In the genomic region with DNA sequence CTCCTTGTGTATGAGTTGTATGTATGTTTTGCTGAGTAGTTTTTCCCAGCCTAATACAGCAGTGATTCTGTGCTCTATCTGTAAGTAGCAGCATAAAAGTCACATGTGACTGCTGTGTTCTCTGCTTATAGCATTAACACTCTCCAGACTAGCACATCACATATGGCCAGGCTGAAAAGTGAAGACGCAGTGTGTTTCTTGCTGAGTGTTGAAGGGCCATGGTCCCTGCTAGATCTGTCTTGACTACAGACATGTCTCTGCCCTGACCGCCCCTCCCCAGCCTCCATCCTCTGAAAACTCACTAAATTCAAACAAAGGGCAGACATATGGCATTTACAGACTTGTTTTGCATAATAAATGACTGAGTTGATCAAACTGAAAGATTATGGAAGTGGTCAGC, we compare ENCODE assay signal across 27 mouse cellular contexts.
DNase-seq lines count a peak whose midpoint lies in the region; ATAC-seq lines count a peak whose summit lies in the region.
"Had no signal": no experiment of that assay in that cellular context is flagged by ENCODE, and none has a peak within 500 bp of the region (broad histone marks: within the 10 kb centered on the region; RNA-seq: fewer than 3 reads in every experiment).

No protein-coding gene starts in this region.

- ATAC-seq in hindbrain, embryonic 13.5 days (ENCODE audit: low FRiP score), result 0 out of 2 replicates have a peak, but pooled peaks have one; percentile 32
- ATAC-seq in hindbrain, embryonic 12.5 days (ENCODE audit: low FRiP score), result no peak
- peak; percentile 52; the same call in 1 of the 2 replicates for ATAC-seq in forebrain, embryonic 14.5 days
- peak; percentile 47; the same call in 1 of the 2 replicates for ATAC-seq in limb, embryonic 12.5 days (ENCODE audit: insufficient number of reproducible peaks, insufficient read depth, low FRiP score, low TSS enrichment, low read depth)
- ATAC-seq in midbrain, embryonic 16.5 days, result 0 out of 2 replicates have a peak, but pooled peaks have one; percentile 42
- no peak for ATAC-seq in granulocyte monocyte progenitor cell, adult 5-6 weeks (replicated peaks; ENCODE audit: poor library complexity, severe bottlenecking)
- ATAC-seq: hindbrain, postnatal 0 days; liver, embryonic 12.5 days had no signal

- H3K27me3 ChIP-seq in hindbrain, embryonic 13.5 days, result no peaks in the 10 kb centered on the region
- H3K27me3 ChIP-seq in hindbrain, embryonic 12.5 days, result no peaks in the 10 kb centered on the region
- no peaks in the 10 kb centered on the region for H3K27me3 ChIP-seq in forebrain, embryonic 14.5 days (replicated peaks; ENCODE audit: control insufficient read depth, insufficient read depth, low read length)
- no peaks in the 10 kb centered on the region for H3K27me3 ChIP-seq in limb, embryonic 12.5 days
- no peaks in the 10 kb centered on the region for H3K27me3 ChIP-seq in midbrain, embryonic 16.5 days (ENCODE audit: control insufficient read depth, insufficient read depth, low read depth, low read length)
- H3K27me3 ChIP-seq: CH12.LX; embryonic facial prominence, embryonic 15.5 days; heart, embryonic 12.5 days; liver, embryonic 12.5 days; neural tube, embryonic 15.5 days had no signal

- H3K4me2 ChIP-seq in hindbrain, embryonic 13.5 days, result no peak overlapping the region
- no peak overlapping the region for H3K4me2 ChIP-seq in hindbrain, embryonic 12.5 days (replicated peaks)
- H3K4me2 ChIP-seq in forebrain, embryonic 14.5 days (ENCODE audit: low read length), result no peak overlapping the region
- H3K4me2 ChIP-seq in limb, embryonic 12.5 days, result no peak overlapping the region
- no peak overlapping the region for H3K4me2 ChIP-seq in midbrain, embryonic 16.5 days (ENCODE audit: low read length)
- H3K4me2 ChIP-seq: embryonic facial prominence, embryonic 15.5 days; heart, embryonic 12.5 days; liver, embryonic 12.5 days; neural tube, embryonic 15.5 days had no signal

- WGBS in hindbrain, embryonic 13.5 days, result 68% methylated on average over 2 of the region's 2 CpGs
- whole genome bisulfite sequencing in hindbrain, embryonic 12.5 days, result 65% methylated on average over 2 of the region's 2 CpGs
- 73% methylated on average over 2 of the region's 2 CpGs for WGBS in forebrain, embryonic 14.5 days
- WGBS in limb, embryonic 12.5 days, result 36% methylated on average over 2 of the region's 2 CpGs
- 52% methylated on average over 2 of the region's 2 CpGs for WGBS in midbrain, embryonic 16.5 days

- H3K4me1 ChIP-seq in hindbrain, embryonic 13.5 days (replicated peaks), result peaks cover 12% of the 10 kb centered on the region; the same call in 1 of the 2 replicates
- peaks cover 6% of the 10 kb centered on the region; the same call in 1 of the 2 replicates for H3K4me1 ChIP-seq in hindbrain, embryonic 12.5 days
- H3K4me1 ChIP-seq in forebrain, embryonic 14.5 days (ENCODE audit: control insufficient read depth, insufficient read depth, low read length), result no peaks in the 10 kb centered on the region
- peaks cover 11% of the 10 kb centered on the region for H3K4me1 ChIP-seq in limb, embryonic 12.5 days (replicated peaks)
- peaks cover 9% of the 10 kb centered on the region for H3K4me1 ChIP-seq in midbrain, embryonic 16.5 days (ENCODE audit: control insufficient read depth, insufficient read depth, low read length)
- H3K4me1 ChIP-seq: embryonic facial prominence, embryonic 15.5 days; heart, embryonic 12.5 days; liver, embryonic 12.5 days; neural tube, embryonic 15.5 days had no signal

- H3K9ac ChIP-seq in hindbrain, embryonic 13.5 days, result no peak overlapping the region
- no peak overlapping the region for H3K9ac ChIP-seq in hindbrain, embryonic 12.5 days
- no peak overlapping the region for H3K9ac ChIP-seq in forebrain, embryonic 14.5 days (ENCODE audit: low read length)
- no peak overlapping the region for H3K9ac ChIP-seq in limb, embryonic 12.5 days (replicated peaks)
- no peak overlapping the region for H3K9ac ChIP-seq in midbrain, embryonic 16.5 days (ENCODE audit: low read depth, low read length)
- H3K9ac ChIP-seq: embryonic facial prominence, embryonic 15.5 days; heart, embryonic 12.5 days; liver, embryonic 12.5 days; neural tube, embryonic 15.5 days had no signal

- no peaks in the 10 kb centered on the region for H3K36me3 ChIP-seq in hindbrain, embryonic 13.5 days
- no peaks in the 10 kb centered on the region for H3K36me3 ChIP-seq in hindbrain, embryonic 12.5 days
- no peaks in the 10 kb centered on the region for H3K36me3 ChIP-seq in forebrain, embryonic 14.5 days (ENCODE audit: control insufficient read depth, insufficient read depth, low read length)
- H3K36me3 ChIP-seq in limb, embryonic 12.5 days, result no peaks in the 10 kb centered on the region
- no peaks in the 10 kb centered on the region for H3K36me3 ChIP-seq in midbrain, embryonic 16.5 days (ENCODE audit: control insufficient read depth, insufficient read depth, low read length)
- H3K36me3 ChIP-seq: embryonic facial prominence, embryonic 15.5 days; G1E; heart, embryonic 12.5 days; liver, embryonic 12.5 days; neural tube, embryonic 15.5 days had no signal

- no peak overlapping the region for H3K4me3 ChIP-seq in hindbrain, embryonic 13.5 days
- H3K4me3 ChIP-seq in hindbrain, embryonic 12.5 days, result no peak overlapping the region
- H3K4me3 ChIP-seq in forebrain, embryonic 14.5 days (ENCODE audit: low read depth, low read length), result no peak overlapping the region
- H3K4me3 ChIP-seq in limb, embryonic 12.5 days (replicated peaks), result no peak overlapping the region
- H3K4me3 ChIP-seq in midbrain, embryonic 16.5 days (ENCODE audit: low read depth, low read length), result no peak overlapping the region
- H3K4me3 ChIP-seq: embryonic facial prominence, embryonic 15.5 days; heart, embryonic 12.5 days; liver, embryonic 12.5 days; neural tube, embryonic 15.5 days had no signal

- H3K27ac ChIP-seq in hindbrain, embryonic 13.5 days, result no peak overlapping the region
- no peak overlapping the region for H3K27ac ChIP-seq in hindbrain, embryonic 12.5 days
- H3K27ac ChIP-seq in forebrain, embryonic 14.5 days (ENCODE audit: low read depth, low read length), result no peak overlapping the region
- H3K27ac ChIP-seq in limb, embryonic 12.5 days, result no peak overlapping the region
- no peak overlapping the region for H3K27ac ChIP-seq in midbrain, embryonic 16.5 days (ENCODE audit: low read length)
- H3K27ac ChIP-seq: embryonic facial prominence, embryonic 15.5 days; hindbrain, postnatal 0 days; liver, embryonic 12.5 days; neural tube, embryonic 15.5 days had no signal

- no peak for DNase-seq in forebrain, embryonic 14.5 days (ENCODE audit: low spot score)
- no peak for DNase-seq in cerebellum, postnatal 10 days
- DNase-seq: adrenal gland, adult 2 months; B cell, adult 2 months; cerebellum, adult 11-12 months; cerebellum, postnatal 14 days; gastrocnemius, postnatal 14 days; heart, adult 18-20 months; heart, postnatal 14 days; kidney, adult 11 months; lung, adult 18-20 months; lung, postnatal 10 days; right cerebral cortex, adult 18-20 months; thymus, adult 18-20 months; thymus, postnatal 36 days had no signal

- H3K9me3 ChIP-seq in hindbrain, embryonic 13.5 days, result no peaks in the 10 kb centered on the region
- no peaks in the 10 kb centered on the region for H3K9me3 ChIP-seq in hindbrain, embryonic 12.5 days (replicated peaks)
- H3K9me3 ChIP-seq in forebrain, embryonic 14.5 days (replicated peaks; ENCODE audit: control insufficient read depth, low read length), result no peaks in the 10 kb centered on the region
- no peaks in the 10 kb centered on the region for H3K9me3 ChIP-seq in limb, embryonic 12.5 days
- H3K9me3 ChIP-seq in midbrain, embryonic 16.5 days (replicated peaks; ENCODE audit: control insufficient read depth, low read length, poor library complexity, severe bottlenecking), result no peaks in the 10 kb centered on the region
- H3K9me3 ChIP-seq: embryonic facial prominence, embryonic 15.5 days; heart, embryonic 12.5 days; liver, embryonic 12.5 days; neural tube, embryonic 15.5 days had no signal

Comparison
In these comparisons a context has a peak if more than half of its experiments do, and no peak if none do; other contexts are left out.
1. ATAC-seq: peak in hindbrain, embryonic 13.5 days (single experiment), forebrain, embryonic 14.5 days (single experiment), limb, embryonic 12.5 days (single experiment) and midbrain, embryonic 16.5 days (single experiment); none in hindbrain, embryonic 12.5 days (single experiment) and granulocyte monocyte progenitor cell, adult 5-6 weeks (single experiment).